Mouse (Mus musculus) neural tube, embryonic 15.5 days (tissue): ENCODE measurements around the gene Galnt18. TPM values are rescaled to one million over a fixed set of nuclear protein-coding genes. Genes with fewer than 3 reads are reported as not detected.

Source experiments
- ATAC-seq: fragments of 200-750 bp; cut with Nextera tagmentation; 2 replicates; pipeline ENCODE4 v1.8.0; 2017; ENCODE audit warnings: mild to moderate bottlenecking, moderate TSS enrichment, moderate library complexity; ENCODE audit not compliant: low FRiP score
- H3K27ac ChIP-seq: fragments of 300-500 bp; sonication (generic); replicated peaks from 2 replicates; pipeline ENCODE4 v1.5.1; 2015; ENCODE audit warnings: mild to moderate bottlenecking, inconsistent platforms
- H3K27me3 ChIP-seq: fragments of 300-500 bp; sonication (generic); replicated peaks from 2 replicates; pipeline ENCODE4 v1.6.1; 2015; ENCODE audit warnings: inconsistent platforms
- H3K36me3 ChIP-seq: fragments of 300-500 bp; sonication (generic); 2 replicates; pipeline ENCODE4 v1.6.1; 2015; ENCODE audit warnings: inconsistent platforms
- H3K4me1 ChIP-seq: fragments of 300-500 bp; sonication (generic); 2 replicates; pipeline ENCODE4 v1.6.1; 2015; ENCODE audit warnings: inconsistent platforms
- H3K4me2 ChIP-seq: fragments of 300-500 bp; sonication (generic); 2 replicates; pipeline ENCODE4 v1.6.1; 2015; ENCODE audit warnings: inconsistent platforms, mild to moderate bottlenecking, moderate library complexity
- H3K4me3 ChIP-seq: fragments of 300-500 bp; sonication (generic); replicated peaks from 2 replicates; pipeline ENCODE4 v1.5.1; 2015; ENCODE audit warnings: mild to moderate bottlenecking, inconsistent platforms
- H3K9ac ChIP-seq: fragments of 300-500 bp; sonication (generic); replicated peaks from 2 replicates; pipeline ENCODE4 v1.6.1; 2015; ENCODE audit warnings: mild to moderate bottlenecking, inconsistent platforms
- H3K9me3 ChIP-seq: fragments of 300-500 bp; sonication (generic); replicated peaks from 2 replicates; pipeline ENCODE4 v1.6.1; 2016; ENCODE audit warnings: inconsistent platforms
- WGBS: fragments of 180-500 bp; shearing (Covaris S2); methylation state at CpG from one replicate; pipeline ENCODE4 v1.1.7; 2015; ENCODE audit warnings: mixed read lengths; 5-methylcytosine and 5-hydroxymethylcytosine counted together
- polyA plus RNA-seq: library from polyadenylated mRNA; unstranded; fragments of >200 nt; fragmentation: Nextera tagmentation; extraction: Ambion mirVana; gene quantifications from 2 replicates; pipeline ENCODE4 v1.2.1, GENCODE M21; 2015

The Galnt18 gene
- polyA plus RNA-seq, 1 experiment from 2014 or later: 16.5 TPM

DNA sequence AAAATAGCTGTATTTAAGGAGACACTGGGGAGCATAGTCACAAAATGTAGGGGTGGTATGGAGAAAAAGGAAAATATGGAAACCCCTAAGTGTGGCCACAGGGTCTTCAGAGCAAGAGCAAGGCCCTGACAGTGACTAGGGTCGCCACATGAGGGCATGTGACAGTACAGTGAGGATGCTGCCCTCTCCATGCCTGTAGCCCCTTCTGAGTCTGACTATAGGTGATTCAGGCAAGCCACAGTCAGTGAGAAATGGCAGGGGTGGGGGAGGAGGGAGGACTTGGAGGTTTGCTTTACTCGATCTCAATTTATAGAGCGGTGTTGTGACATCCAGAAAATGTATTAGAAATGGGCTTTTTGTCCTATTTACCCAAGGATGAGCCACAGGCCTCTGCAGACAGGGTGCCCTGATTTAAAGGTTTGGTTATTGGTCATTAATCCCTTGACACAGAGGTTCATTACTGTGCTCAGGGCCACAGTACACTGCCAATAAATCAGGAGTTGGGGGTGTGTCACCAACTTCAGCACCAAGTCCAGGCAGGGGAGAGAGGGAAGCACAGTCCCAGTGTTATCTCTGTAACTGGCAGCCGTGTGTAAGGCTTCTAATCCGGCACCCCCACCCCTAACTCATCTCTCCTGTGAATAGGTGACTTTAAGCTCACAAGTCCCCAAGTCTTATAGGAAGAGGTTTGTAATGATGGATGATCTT lies 287.4 kb downstream of the Galnt18 start:
- ATAC-seq: no peak
- Histone ChIP-seq H3K27ac (no peak overlapping the region), H3K9me3 (no peaks in the 10 kb centered on the region), H3K4me2 (no peak overlapping the region), H3K9ac (no peak overlapping the region), H3K4me3 (no peak overlapping the region), H3K27me3 (no peaks in the 10 kb centered on the region), H3K36me3 (no peaks in the 10 kb centered on the region), H3K4me1 (peaks cover 3% of the 10 kb centered on the region; the same call in 1 of the 2 replicates)
- 71% methylated on average over 5 of the region's 5 CpGs for WGBS

DNA sequence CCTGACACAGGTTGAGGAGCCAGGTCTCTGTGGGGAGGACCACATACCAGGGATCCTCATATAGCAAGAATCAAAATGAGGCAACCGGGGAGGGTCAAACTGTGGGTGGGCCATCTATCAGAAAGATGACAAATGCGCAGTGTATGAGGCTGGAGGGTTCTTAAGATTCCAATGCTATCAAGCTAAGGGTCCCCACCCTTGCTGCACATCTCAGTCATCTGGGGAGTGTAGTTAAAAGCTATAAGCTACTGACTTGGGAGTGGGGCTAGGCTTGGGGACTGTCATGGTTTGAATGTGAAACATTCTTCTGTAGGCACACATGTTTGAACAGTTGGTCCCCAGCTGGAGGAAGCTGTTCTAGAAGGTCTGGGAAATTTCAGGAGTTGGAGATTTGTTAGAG lies 288.2 kb downstream of the Galnt18 start:
- Histone ChIP-seq H3K9ac (no peak overlapping the region), H3K36me3 (no peaks in the 10 kb centered on the region), H3K9me3 (no peaks in the 10 kb centered on the region), H3K4me1 (peaks cover 3% of the 10 kb centered on the region; the same call in 1 of the 2 replicates), H3K27me3 (no peaks in the 10 kb centered on the region), H3K4me2 (no peak overlapping the region), H3K4me3 (no peak overlapping the region), H3K27ac (no peak overlapping the region)
- WGBS: 86% methylated on average over 2 of the region's 2 CpGs
- ATAC-seq: no peak

DNA sequence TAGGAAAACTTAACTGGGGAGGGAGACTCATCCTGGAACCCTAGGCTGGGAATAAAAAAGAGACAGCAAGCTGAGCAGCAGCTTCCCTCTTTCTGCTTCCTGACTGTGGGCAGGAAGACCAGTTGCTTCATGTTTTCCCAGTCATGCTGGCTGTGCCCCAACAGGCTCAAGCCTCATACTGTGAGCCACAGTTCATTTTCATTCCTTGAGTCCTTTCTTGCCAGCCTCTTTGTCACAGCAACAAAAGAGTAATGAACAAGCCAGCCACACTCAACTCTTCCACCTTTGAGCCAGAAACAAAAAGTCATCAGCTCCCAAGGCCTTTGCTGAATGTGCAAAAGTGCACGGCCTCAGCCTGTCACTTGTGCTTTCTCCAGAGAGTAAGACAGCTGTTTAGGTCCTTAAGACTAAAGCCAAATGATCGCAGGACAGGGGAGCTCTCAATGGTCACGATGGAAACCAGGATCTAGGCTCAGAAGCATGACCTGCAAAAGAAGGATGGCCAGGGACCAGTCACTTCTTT lies 292.9 kb downstream of the Galnt18 start:
- no peaks in the 10 kb centered on the region for H3K36me3 ChIP-seq

DNA sequence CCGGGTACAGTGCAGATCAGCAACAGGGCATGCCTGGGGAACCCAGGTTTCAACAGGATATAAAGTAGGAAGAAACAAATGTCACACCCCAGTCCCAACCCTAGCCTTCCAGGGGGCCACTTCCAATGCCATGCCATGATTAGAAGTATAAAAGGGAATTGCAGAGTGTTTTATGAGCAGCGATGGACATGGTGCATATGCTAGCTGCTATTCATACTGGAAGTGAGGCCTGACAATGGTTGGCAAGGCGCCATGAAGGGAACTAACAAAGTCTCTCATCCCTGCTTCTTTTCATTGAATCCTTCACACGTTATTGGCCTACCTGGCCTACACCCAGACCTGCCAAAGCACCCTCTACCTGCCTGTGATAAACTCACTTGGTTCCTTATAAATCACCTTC lies 295.9 kb downstream of the Galnt18 start:
- no peaks in the 10 kb centered on the region for H3K27me3 ChIP-seq
- ATAC-seq: no peak
- no peaks in the 10 kb centered on the region for H3K9me3 ChIP-seq
- H3K4me1 ChIP-seq: no peaks in the 10 kb centered on the region; the same call in 1 of the 2 replicates
- H3K4me2 ChIP-seq: no peak overlapping the region
- no peak overlapping the region for H3K27ac ChIP-seq
- 81% methylated on average over 4 of the region's 4 CpGs for WGBS
- no peaks in the 10 kb centered on the region for H3K36me3 ChIP-seq
- H3K4me3 ChIP-seq: no peak overlapping the region
- H3K9ac ChIP-seq: no peak overlapping the region

More for the DNA sequence above, 292.9 kb downstream of the Galnt18 start:
- ATAC-seq: no peak
- no peaks in the 10 kb centered on the region for H3K27me3 ChIP-seq
- no peak overlapping the region for H3K4me2 ChIP-seq
- peaks cover 3% of the 10 kb centered on the region for H3K4me1 ChIP-seq
- H3K4me3 ChIP-seq: no peak overlapping the region
- H3K27ac ChIP-seq: no peak overlapping the region
- H3K9ac ChIP-seq: no peak overlapping the region
- WGBS: 18% methylated on average over 3 of the region's 3 CpGs
- H3K9me3 ChIP-seq: no peaks in the 10 kb centered on the region

DNA sequence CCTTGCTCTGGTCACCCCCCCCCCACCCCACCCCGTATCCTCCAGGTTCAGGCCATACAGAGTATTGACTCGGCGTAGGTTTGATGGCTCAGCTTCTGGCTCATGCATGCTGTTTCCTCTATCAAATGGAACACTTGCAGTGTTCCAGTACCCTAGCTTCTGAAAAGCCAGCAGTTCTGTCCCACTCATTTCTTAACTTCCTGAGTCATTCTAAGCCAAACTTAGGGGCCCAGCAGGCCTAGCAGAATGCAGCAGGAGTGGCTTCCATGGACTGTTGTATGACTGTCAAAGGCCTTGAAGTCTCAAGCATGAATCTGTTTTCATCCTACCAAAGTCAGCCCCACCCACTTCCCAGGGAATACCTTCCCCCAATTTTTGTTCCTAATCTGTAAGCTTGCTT lies 296.5 kb downstream of the Galnt18 start:
- WGBS: 98% methylated on average over 3 of the region's 3 CpGs
- no peak overlapping the region for H3K4me2 ChIP-seq
- no peaks in the 10 kb centered on the region for H3K9me3 ChIP-seq
- H3K27me3 ChIP-seq: no peaks in the 10 kb centered on the region
- ATAC-seq: no peak
- no peak overlapping the region for H3K27ac ChIP-seq
- H3K36me3 ChIP-seq: no peaks in the 10 kb centered on the region
- no peaks in the 10 kb centered on the region; the same call in 1 of the 2 replicates for H3K4me1 ChIP-seq
- no peak overlapping the region for H3K9ac ChIP-seq
- H3K4me3 ChIP-seq: no peak overlapping the region

DNA sequence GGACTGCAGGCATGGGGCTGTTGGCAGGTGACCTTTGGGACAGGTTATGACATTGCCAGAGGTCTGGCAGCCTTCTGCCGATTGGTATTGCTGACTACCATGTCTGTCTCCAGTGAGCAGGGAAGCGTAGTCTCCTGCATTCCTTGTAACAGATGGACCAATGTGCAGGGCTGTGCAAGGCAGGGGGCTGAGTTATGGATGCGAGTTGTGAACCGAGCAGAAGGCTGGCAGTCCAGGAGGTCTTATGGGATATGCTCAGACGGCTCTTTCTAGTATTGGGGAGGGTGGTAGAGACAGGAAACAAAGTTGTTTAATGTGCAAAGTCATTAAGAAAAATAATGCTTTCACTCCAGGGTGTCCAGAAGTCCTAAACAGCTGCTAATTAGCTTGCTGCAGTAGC lies 312.1 kb downstream of the Galnt18 start:
- Histone ChIP-seq H3K4me3 (no peak overlapping the region), H3K4me1 (no peaks in the 10 kb centered on the region), H3K9me3 (no peaks in the 10 kb centered on the region), H3K4me2 (no peak overlapping the region), H3K36me3 (no peaks in the 10 kb centered on the region), H3K27ac (no peak overlapping the region), H3K27me3 (no peaks in the 10 kb centered on the region), H3K9ac (no peak overlapping the region)
- 35% methylated on average over 5 of the region's 5 CpGs for WGBS
- 0 out of 2 replicates have a peak, but pooled peaks have one; percentile 24 for ATAC-seq

DNA sequence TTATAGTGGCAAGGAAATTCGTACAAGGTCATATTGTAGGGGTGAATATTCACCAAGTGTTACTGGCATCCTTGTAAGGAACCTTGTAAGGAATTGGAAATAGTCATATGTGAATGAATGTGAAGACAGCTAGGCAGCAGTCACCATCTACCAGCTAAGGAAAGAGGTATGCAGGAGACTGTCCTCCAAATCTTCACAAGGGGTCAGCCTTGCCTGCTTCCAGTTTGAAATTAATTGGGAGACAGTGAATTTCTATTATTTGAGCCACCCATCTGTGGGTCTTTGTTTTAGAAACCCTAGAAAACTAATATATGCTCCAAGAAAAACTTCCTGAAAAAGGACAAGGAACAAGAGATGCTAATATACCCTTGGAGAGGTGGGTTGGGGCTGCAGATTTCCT lies 313.1 kb downstream of the Galnt18 start:
- no peaks in the 10 kb centered on the region for H3K27me3 ChIP-seq
- no peaks in the 10 kb centered on the region for H3K36me3 ChIP-seq
- H3K9me3 ChIP-seq: no peaks in the 10 kb centered on the region
- H3K4me1 ChIP-seq: no peaks in the 10 kb centered on the region
- H3K4me3 ChIP-seq: no peak overlapping the region
- no peak for ATAC-seq
- no peak overlapping the region for H3K27ac ChIP-seq
- no peak overlapping the region for H3K9ac ChIP-seq
- no peak overlapping the region for H3K4me2 ChIP-seq
- 86% methylated on average over 1 of the region's 1 CpGs for WGBS

DNA sequence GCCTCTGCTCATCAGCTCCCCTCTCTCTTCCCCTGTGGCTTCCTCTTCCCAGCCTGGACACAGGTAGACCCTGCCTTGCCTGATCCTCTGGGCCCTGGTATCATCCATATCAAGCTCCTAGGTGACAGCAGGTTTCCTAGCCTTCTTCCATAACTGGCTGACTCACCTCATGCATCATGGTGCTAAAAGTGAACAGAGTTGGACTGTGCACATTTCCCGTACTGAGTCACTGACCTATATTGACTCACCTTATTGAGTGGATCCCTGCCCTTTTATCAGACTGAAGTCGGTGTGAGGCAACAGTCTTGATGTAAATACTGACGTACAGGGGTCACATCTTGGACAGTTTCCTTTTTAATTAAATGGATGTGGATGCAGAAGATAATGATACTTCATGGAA lies 313.7 kb downstream of the Galnt18 start:
- Histone ChIP-seq H3K4me3 (no peak overlapping the region), H3K9me3 (no peaks in the 10 kb centered on the region), H3K27me3 (no peaks in the 10 kb centered on the region), H3K36me3 (no peaks in the 10 kb centered on the region), H3K4me1 (no peaks in the 10 kb centered on the region), H3K4me2 (no peak overlapping the region), H3K9ac (no peak overlapping the region), H3K27ac (no peak overlapping the region)
- 89% methylated on average over 3 of the region's 3 CpGs for WGBS
- ATAC-seq: no peak

DNA sequence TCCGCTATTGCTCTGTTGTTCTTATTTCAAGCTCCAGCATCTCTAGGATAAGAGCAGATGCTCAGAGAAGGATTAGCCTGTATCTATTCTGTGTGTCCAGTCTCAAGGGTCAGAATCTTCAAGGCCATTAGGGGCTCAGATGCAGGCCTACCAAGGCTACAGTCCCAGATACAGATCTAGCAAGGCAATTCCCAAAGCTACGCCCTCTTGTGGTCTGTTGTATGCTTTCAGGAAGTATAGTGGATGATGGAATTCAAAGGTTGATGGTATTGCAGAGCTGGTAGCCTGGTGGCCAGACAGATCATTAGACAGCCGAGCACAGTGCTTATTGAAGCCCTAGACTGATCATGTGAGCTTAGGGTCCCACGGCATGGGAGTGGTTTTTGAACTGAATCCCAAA lies 320.1 kb downstream of the Galnt18 start:
- ATAC-seq: no peak

DNA sequence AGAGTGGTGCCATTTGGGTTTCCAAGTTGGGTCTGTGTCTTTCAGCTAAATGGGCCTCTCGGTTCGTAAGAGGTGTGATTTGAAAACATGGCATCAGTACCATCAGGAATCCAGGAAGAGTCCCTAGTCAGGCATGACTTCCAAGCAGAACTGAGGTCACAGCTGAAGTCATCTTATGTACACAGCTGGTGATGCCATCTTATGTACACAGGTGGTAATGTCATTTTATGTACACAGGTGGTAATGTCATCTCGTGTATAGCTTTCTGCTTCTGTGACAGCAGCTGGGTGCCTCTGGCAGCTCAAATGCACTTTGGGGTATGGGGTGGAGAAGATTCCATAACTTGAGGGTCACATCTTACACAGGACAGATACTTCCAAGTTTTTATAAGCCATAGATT lies 323.8 kb downstream of the Galnt18 start:
- no peak overlapping the region for H3K9ac ChIP-seq
- H3K4me2 ChIP-seq: no peak overlapping the region
- H3K27ac ChIP-seq: no peak overlapping the region
- ATAC-seq: no peak
- H3K4me3 ChIP-seq: no peak overlapping the region
- no peaks in the 10 kb centered on the region for H3K36me3 ChIP-seq
- H3K4me1 ChIP-seq: peaks cover 22% of the 10 kb centered on the region; the same call in 1 of the 2 replicates
- WGBS: 82% methylated on average over 3 of the region's 3 CpGs
- no peaks in the 10 kb centered on the region for H3K27me3 ChIP-seq
- no peaks in the 10 kb centered on the region for H3K9me3 ChIP-seq

More for the DNA sequence above, 320.1 kb downstream of the Galnt18 start:
- Histone ChIP-seq H3K4me2 (no peak overlapping the region), H3K4me3 (no peak overlapping the region), H3K27ac (no peak overlapping the region), H3K27me3 (no peaks in the 10 kb centered on the region), H3K9ac (no peak overlapping the region), H3K36me3 (no peaks in the 10 kb centered on the region), H3K4me1 (no peaks in the 10 kb centered on the region), H3K9me3 (no peaks in the 10 kb centered on the region)
- 92% methylated on average over 4 of the region's 4 CpGs for WGBS

DNA sequence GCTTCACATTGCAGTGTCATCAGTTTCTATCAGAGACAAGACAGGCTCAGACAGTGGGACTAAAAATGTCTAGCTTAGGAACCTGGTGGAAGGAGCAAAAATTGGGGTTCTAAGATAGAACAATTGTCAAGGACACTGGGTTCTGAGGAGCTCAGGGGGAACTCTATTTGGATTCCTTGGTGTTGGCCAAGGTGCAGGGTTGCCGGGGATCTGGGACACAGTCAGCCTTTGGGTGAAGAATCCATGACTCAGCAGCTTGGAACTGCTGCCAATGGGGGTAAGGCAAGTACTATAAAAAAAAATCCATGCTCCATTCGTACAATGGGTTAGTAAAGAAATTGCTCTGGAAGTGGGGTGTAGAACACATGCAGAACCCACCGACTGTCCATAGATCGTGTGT lies 324.2 kb downstream of the Galnt18 start:
- H3K9ac ChIP-seq: no peak overlapping the region
- no peaks in the 10 kb centered on the region for H3K9me3 ChIP-seq
- WGBS: 92% methylated on average over 4 of the region's 4 CpGs
- H3K36me3 ChIP-seq: no peaks in the 10 kb centered on the region
- no peak overlapping the region for H3K4me2 ChIP-seq
- H3K4me1 ChIP-seq: peaks cover 22% of the 10 kb centered on the region; the same call in 1 of the 2 replicates
- H3K27ac ChIP-seq: no peak overlapping the region
- H3K4me3 ChIP-seq: no peak overlapping the region
- ATAC-seq: no peak
- no peaks in the 10 kb centered on the region for H3K27me3 ChIP-seq

DNA sequence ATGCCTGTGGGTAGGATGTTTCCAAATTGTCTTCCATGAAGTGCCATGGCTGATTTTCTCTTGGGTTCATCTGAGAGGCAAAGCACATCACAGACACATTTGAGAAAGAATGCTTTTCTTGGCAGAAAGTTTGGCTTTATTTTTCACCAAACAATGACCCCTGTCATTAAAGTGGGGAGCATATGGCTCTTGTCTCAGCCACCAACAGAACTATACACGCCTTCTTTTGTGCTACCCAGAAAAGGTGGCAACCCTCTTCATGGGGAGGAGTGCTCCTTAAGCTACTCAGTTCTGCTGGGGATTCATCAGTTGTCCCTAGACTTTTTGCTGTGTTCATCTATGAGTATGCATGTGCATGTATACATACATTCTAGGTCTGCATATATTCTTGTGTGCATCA lies 327.8 kb downstream of the Galnt18 start:
- Histone ChIP-seq H3K27me3 (no peaks in the 10 kb centered on the region), H3K27ac (no peak overlapping the region), H3K4me1 (peaks cover 22% of the 10 kb centered on the region; the same call in 1 of the 2 replicates), H3K4me3 (no peak overlapping the region), H3K36me3 (no peaks in the 10 kb centered on the region), H3K4me2 (no peak overlapping the region), H3K9ac (no peak overlapping the region), H3K9me3 (no peaks in the 10 kb centered on the region)
- ATAC-seq: no peak
- WGBS: 56% methylated on average over 1 of the region's 1 CpGs
